Mouse (Mus musculus) layer of hippocampus, adult 18-20 months (tissue): ENCODE measurements around the gene Snrnp48. TPM values are rescaled to one million over a fixed set of nuclear protein-coding genes. Genes with fewer than 3 reads are reported as not detected.

Source experiments
- DNase-seq, 2 experiments: peaks; one replicate each; pipeline ENCODE4 v3.0.0; 2022; ENCODE audit warnings: low spot score in 2 of 2
- long read RNA-seq: library from polyadenylated mRNA; stranded (forward); transcript quantifications from one replicate; pipeline ENCODE4 v2.0.0, GENCODE M21; 2021
- total RNA-seq, 2 experiments: library from RNA; stranded (reverse); gene quantifications; 2 replicates each; pipeline ENCODE4 v1.2.3; 2021

Gene Snrnp48
- 10 to 100 TPM; 21.5 to 21.7 TPM for total RNA-seq
- long read RNA-seq, partial matches to known transcripts = 2 of 14 reads
- long read RNA-seq, other reads (novel, unspliced or antisense) = 7 of 14 reads

DNA sequence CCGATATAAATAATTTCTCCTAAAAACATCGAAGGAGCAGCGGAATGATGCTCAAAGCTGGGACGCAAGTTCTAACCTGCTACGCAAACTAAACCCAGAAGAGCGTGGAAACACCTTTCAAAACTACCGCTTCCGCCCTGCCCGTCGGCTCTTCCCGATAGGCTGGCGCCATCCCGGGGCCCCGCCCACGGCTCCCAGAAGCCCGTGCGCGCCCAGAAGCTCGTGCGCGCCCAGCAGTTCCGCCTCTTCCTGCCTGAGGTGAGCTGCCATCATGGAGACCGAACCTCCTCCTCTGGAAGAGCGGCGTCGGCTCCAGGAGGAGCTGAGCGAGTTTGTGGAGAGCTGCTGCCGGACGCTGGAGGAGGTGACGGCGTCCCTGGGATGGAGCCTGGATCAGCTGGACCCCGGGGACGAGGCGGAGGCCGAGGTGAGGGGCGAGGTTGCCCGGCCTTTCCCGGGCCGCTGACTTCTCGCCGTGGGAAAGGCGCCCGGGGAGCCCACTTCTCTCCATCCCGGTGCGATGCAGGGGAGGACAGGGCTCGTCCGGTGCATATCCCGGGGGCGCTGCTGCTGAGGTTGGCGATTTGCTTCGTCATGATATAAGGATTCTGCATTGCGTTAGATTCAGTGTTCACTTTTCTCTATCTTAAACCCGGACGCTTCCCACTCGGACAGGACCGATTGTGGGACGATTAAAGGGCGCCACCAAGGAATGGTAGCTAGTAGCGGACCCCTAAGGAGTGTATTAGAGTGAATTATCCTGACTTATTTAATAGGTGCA, at the start of gene Snrnp48:
Snrnp48 (plus strand) TSS at position 237 of the 781 bp plus-strand sequence.
- DNase-seq = peak; percentile 82 to 91

GRCm38 (mm10) chr13:38155523-38155922, 49.2 kb upstream of the Snrnp48 start:
- no peak for DNase-seq

DNA sequence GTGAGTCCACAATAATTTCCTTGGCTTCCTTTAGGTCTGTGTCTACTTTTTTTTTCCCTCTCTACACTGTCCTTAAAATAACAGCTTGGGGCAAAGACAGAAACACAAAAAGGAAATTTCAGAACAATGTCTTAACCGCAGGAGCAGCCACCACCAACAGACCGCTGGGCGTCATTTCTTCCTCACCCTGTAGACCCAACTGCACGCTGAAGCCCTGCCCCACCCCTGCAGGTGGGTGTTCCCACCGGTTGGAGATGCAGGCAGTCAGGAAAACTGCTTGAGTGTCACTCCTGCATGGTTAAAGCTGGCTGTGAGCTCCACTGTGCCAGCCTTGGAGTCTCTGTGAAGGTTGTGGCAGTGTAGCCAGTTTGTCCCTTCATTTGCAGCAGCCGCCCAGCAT, 47.1 kb upstream of the Snrnp48 start:
- DNase-seq = no peak

DNA sequence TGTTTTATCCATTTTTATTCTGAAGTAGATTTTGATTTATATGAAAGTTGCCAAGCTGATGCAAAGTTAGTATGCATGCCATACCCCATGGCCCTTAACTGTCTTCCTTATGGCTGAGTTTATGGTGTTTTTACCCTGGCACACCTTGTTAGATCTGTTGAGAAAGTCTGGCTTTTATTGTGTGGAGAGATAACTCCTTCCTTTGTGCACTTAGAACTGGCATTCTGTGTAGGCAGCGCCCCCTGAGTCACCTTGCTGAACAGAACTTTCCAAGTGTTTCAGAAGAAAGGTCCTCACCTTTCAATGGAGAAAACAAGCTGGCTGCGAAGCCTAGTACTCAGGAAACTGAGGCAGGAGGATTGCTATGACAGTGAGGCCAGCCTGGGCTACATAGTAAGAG, 42.7 kb upstream of the Snrnp48 start:
- no peak for DNase-seq

DNA sequence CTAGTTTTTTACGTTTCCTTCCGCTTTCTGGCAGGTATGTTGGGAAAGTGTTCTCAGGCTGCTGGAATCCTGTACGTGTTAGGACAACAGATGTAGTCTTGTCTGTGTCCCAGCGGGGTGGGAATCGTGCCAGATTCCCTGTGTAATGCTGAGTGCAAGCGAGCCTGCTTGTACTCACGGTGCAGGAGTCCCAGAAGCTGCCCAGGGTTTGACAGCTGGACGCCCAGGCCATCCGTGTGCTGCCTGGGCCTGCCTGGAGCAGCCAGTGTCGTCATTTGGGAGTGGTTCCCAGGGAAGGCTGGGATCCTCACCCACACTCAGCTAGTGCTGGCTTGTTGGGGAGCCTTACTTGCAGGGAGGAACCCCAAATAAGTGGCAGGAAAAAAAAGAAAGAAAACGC, 42.1 kb upstream of the Snrnp48 start:
- DNase-seq = peak in 1 of 2 experiments; percentile 13

GRCm38 (mm10) chr13:38164932-38165331, 39.8 kb upstream of the Snrnp48 start:
- no peak for DNase-seq

GRCm38 (mm10) chr13:38167056-38167455, 37.7 kb upstream of the Snrnp48 start:
- DNase-seq = no peak

GRCm38 (mm10) chr13:38170707-38171144, 34.0 kb upstream of the Snrnp48 start:
- no peak for DNase-seq

GRCm38 (mm10) chr13:38193406-38193805, 11.3 kb upstream of the Snrnp48 start:
- no peak for DNase-seq

- no peak for DNase-seq
These were observed 3.3 kb upstream of the Snrnp48 start for GRCm38 (mm10) chr13:38201413-38201812.

- DNase-seq = no peak
These were observed 567 bp upstream of the Snrnp48 start for GRCm38 (mm10) chr13:38204171-38204570.

DNA sequence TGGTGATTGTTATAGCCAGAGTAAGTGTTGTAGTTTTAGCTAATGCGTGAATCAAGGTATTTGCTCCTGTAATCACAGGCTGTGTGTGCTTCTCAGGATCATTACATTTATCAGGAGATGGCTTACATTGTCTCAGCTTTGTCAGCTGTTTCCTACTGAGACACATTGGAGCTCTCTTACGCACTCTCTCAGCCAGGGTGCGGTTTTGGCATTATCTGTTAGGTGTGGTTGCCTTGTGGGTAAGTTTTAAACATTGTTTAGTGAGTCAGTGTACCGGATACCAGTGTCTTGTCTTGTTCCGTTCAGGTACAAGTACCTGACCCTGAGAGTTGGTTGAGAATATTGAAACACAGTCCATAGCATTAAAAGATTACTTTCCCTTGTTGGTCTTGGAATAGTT, 6.4 kb downstream of the Snrnp48 start:
- DNase-seq = no peak

GRCm38 (mm10) chr13:38218686-38219085, 13.9 kb downstream of the Snrnp48 start:
- DNase-seq = no peak

DNA sequence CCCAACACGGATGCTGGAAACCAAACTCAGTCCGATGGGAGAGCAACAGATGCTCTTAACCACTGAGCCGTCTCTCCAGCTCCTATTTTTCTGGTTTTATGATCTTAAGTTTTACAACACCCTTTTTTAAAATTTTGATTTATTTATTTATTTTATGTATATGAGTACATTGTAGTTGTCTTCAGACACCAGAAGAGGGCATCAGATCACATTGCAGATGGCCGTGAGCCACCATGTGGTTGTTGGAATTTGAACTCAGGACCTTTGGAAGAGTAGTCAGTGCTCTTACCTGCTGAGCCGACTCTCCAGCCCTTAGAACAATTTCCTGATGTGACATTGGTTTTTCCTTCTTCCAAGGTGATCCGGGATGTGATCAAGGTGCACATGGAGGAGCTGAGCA, 15.6 kb downstream of the Snrnp48 start:
- no peak for DNase-seq

- DNase-seq = no peak
These were observed 25.6 kb downstream of the Snrnp48 start for GRCm38 (mm10) chr13:38230177-38230821.

DNA sequence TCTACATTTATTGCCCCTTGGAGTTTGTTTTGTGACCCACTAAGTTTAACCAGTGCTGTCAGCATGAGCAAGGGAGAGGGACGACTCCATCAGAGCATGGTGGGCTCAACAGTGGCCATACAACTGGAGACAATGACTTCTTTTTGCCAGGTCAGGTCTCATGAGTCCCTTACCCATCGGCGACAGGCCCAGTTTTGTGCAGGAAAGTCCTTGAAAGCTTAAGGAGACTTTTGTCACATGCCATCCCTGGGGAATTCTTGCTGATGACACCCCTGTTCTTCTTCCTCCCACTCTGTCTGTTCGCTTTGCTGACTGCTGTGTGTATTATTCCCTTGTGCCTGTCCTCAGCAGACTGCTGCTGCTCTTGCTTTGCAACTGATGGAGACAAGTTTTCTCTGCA, 27.7 kb downstream of the Snrnp48 start:
- no peak for DNase-seq

DNA sequence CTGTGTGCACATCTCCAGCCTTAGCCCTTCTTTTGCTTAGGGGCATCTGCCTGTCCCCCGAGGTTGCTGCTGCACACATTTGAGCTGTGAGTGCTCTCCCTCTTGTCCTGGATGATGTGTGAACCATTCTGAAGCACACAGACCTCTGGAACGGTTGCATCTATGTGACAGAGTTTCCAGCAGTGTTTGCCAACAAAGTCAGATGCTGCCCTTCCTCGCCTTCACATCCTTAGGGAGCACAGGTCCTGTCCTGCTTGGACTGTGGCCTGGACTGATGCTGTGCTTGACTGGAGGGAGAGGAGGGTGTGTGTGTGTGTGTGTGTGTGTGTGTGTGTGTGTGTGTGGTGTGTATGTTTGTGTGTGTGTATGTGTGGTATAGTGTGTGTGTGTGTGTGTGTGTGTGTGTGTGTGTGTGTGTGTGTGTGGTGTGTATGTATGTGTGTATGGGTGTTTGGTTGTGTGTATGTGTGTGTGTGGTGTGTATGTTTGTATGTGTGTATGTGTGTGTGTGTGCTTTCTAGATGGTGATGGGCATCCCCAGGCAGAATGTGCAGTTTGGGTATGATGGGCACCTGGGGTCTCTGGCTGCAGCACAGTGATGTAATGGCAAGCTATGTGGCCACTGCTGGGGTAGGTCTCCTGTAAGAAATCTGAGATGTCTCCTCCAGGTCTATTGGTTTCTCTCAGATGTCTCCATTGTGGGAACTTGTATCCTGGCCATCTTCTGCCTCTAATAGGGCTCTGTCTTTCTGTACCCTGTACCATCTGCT, 28.3 kb downstream of the Snrnp48 start:
- no peak for DNase-seq

GRCm38 (mm10) chr13:38234651-38235050, 29.9 kb downstream of the Snrnp48 start:
- no peak for DNase-seq

DNA sequence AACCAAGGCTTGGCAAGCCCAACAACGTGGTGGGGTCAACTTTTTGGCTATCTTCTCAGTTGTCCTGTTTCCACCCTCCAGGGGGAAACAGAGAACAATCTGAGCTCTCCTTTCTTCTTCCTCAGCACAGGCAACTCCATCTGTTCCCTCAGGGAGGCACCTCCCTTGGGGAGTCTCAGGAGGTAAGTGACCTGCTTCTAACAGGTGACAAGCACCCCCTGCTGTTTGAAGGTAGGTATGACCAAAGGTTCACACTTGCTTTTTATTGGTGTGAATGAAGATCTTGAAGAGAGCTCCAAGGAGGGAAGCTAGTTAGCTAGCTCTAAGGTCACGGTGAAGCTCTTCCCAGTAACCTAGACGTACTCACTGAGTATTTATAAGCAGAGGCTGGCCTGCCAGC, 30.6 kb downstream of the Snrnp48 start:
- no peak for DNase-seq

DNA sequence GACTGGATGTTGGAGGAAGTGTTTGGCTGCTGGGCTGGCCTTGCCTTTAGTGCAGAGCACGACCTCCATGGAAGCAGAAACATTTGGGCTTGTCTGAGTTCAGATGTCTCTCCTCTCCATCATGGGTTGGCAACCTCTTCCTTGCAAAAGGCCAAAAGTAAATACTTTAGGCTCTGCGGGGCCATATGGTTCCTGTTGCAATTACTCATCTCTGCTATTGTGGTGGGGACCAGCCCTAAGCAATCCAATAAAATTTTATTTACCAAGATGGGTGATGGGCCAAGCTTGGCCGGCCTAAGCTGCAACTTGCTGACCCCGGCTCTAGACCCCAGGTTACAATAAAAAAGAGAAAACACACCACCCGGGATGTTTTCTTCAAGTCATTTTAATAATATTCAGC, 43.4 kb downstream of the Snrnp48 start:
- no peak for DNase-seq

GRCm38 (mm10) chr13:38251226-38251625, 46.5 kb downstream of the Snrnp48 start:
- no peak for DNase-seq

GRCm38 (mm10) chr13:38253696-38254095, 49.0 kb downstream of the Snrnp48 start:
- peak in 1 of 2 experiments; percentile 21 for DNase-seq
